Mouse (Mus musculus): ENCODE data around the gene Pym1.

GRCm38 (mm10) chr10:128731992-128732391 is 15.7 kb upstream of the Pym1 start:
- TF ChIP-seq TAL1 (IDR thresholded peaks at IDR 0.05; ENCODE audit: low read length): no peak
- no peak for TF ChIP-seq GATA1 (IDR thresholded peaks at IDR 0.05; ENCODE audit: low read length)
